Mouse (Mus musculus): ENCODE results near the gene Tlr9. TPM values are rescaled to one million over a fixed set of nuclear protein-coding genes. Genes with fewer than 3 reads are reported as not detected.

The Tlr9 gene
- polyA plus RNA-seq, 1 experiment from 2014 or later: not detected

DNA sequence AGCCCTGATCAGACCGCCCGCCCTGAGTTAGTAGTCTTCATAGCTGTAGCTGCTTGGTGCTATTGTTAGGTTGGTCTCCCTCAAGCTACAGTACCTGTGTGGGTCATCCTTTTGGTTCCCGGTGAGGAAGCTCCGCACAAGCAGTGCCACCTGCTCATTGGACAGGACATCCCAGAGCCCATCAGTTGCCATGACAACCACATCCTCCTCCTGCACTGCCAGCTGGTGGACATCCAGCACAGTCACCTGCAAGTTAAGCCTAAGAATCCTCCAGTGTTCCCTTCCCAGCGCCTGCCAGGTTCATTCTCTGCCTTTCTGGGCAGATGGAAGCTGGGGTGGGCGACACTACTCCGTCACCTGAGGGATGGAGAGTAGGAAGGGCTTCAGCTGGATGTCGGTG is 26.7 kb upstream of the Tlr9 start:
- H3K36me3 ChIP-seq: peaks cover 69% of the 10 kb centered on the region
- 88% methylated on average over 8 of the region's 8 CpGs for WGBS

DNA sequence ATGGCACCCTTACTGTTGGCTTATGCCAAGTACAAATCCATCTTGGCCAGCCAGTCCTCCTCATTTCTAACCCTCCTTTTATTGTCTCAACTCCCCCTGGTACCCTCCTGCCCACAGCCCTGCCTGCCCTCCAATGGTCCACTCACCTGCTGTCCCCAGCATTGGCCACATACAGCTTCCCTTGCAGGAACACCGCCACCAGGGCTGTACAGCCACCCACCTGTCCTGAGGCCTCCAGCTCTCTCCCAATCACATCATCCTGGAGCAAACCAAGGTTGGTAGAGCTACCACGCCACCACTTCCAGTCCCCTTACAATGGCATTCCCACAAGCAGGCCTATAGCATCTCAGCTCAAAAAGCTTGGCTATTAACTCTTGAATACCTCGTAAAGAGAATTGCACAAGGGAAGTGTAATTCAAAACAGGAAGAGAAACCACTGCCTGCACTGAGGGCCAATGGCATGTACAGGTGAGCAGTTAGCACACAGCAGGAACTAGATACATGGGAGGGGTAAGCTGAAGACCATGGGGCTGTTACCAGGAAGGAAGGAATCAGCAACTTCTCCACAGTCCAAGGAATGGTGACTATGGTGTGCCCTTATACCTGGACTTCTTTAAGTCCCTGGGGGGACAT is 25.2 kb upstream of the Tlr9 start:
- no peak for DNase-seq (ENCODE audit: low spot score)
- Histone ChIP-seq H3K27me3 (ENCODE audit: low read depth, poor library complexity, severe bottlenecking) (no peaks in the 10 kb centered on the region), H3K4me3 (peak overlapping the region; percentile 81), H3K4me1 (peaks cover 35% of the 10 kb centered on the region), H3K36me3 (peaks cover 54% of the 10 kb centered on the region), H3K27ac (no peak overlapping the region), H3K9me3 (replicated peaks) (no peaks in the 10 kb centered on the region)
- 93% methylated on average over 3 of the region's 3 CpGs for WGBS

More for the DNA sequence above, 26.7 kb upstream of the Tlr9 start:
- Histone ChIP-seq H3K27ac (no peak overlapping the region), H3K4me1 (peaks cover 33% of the 10 kb centered on the region), H3K9me3 (replicated peaks) (no peaks in the 10 kb centered on the region), H3K4me3 (no peak overlapping the region), H3K27me3 (ENCODE audit: low read depth, poor library complexity, severe bottlenecking) (no peaks in the 10 kb centered on the region)
- no peak for DNase-seq (ENCODE audit: low spot score)

DNA sequence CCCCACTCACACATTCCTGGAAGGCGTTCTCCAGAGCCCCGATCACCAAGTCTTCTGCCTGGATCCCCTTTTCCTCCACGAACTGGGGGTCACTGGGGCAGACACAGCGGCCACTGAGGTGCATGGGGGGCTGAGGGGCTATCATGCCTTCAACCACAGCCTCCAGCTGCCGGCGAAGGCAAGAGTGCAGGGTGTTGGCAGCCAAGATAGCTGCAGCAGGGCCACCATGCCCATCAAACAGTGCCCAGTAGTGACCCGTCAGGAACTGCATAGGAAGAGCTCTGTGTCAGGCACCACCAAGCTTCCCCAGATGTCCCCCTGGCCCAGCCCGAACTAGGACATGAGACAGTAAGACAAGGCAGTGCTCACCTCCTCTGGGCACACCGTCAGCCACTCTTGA is 24.7 kb upstream of the Tlr9 start:
- H3K4me1 ChIP-seq: peaks cover 40% of the 10 kb centered on the region
- H3K36me3 ChIP-seq: peaks cover 49% of the 10 kb centered on the region
- H3K27me3 ChIP-seq (ENCODE audit: low read depth, poor library complexity, severe bottlenecking): no peaks in the 10 kb centered on the region
- no peak for DNase-seq (ENCODE audit: low spot score)
- H3K27ac ChIP-seq: no peak overlapping the region
- H3K9me3 ChIP-seq (replicated peaks): no peaks in the 10 kb centered on the region
- H3K4me3 ChIP-seq: peak overlapping the region; percentile 81; the same call in 1 of the 2 replicates
- 90% methylated on average over 9 of the region's 9 CpGs for WGBS

DNA sequence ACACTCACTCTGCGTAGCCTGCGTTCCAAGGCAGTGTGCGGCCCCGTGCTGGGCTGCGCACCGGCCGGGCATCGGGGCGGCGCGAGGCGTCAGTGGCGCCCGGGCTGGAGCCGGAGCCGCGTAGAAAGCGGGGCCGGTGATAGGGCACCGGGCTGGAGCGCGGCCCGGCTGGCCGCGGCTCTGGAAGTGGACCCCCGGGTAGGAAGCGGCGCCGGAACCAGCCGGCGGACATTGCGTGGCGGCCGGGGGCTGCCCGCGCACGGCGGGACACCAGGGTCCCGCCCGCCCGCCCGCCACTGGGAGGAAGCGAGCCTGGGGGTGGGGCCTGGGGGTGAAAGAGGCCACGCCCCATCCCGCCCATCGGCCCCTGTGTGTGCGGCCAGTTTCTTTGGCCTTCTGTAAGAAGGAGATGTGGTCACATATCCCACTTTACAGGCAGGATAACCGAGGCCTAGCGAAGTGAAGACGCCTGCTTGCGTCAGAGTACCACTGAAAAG is 23.4 kb upstream of the Tlr9 start:
- Histone ChIP-seq H3K4me3 (peak overlapping the region; percentile 81), H3K27me3 (ENCODE audit: low read depth, poor library complexity, severe bottlenecking) (no peaks in the 10 kb centered on the region), H3K4me1 (peaks cover 52% of the 10 kb centered on the region), H3K36me3 (peaks cover 38% of the 10 kb centered on the region), H3K9me3 (replicated peaks) (no peaks in the 10 kb centered on the region), H3K27ac (peak overlapping the region; percentile 92)
- WGBS: under 1% methylated on average over 51 of the region's 51 CpGs
- peak; percentile 86 for DNase-seq (ENCODE audit: low spot score)

DNA sequence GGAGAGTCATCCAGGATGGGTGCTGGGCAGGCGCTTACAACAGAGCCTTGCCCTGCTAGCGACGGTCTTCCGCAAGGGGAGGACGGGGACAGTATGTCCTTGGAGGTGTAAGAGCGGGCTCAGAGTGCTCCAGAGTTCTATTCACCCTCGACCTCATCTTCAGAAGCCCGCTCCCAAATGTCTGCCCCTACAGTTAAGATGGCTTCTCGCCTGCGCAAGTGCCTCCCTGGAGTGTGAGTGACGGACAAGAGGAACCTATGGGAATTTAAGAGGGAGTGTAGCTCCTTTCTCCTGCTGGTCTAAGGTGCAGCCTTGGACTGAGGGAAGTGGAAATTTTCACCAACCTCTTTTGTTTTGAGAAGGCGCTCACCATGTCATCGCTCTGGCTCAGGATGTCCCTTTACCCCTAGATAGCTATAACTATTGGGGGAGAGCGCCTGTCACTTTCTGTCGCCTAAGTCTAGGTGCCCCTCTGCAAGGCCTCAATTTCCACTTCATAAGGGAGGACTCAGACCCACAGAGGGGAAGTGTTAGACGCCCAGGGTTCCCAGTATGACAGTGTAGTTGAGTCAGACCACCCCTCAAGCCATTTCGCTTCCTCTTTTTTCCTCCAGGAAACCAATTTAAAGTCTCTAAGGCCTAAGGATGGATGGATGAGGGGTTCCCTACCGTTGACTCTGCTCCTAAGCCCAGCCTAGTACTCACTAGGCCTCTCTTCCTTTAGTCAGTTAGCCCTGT is 22.7 kb upstream of the Tlr9 start, which contains the start of gene Ppm1m:
Gene Ppm1m, minus strand, starts transcription at position 212 of the 738 bp plus-strand sequence.
- Histone ChIP-seq H3K27ac (peak within 1 kb of the TSS; percentile 92), H3K4me1 (peaks cover 59% of the 10 kb centered on the region)
- WGBS: 41% methylated on average over 18 of the region's 18 CpGs

DNA sequence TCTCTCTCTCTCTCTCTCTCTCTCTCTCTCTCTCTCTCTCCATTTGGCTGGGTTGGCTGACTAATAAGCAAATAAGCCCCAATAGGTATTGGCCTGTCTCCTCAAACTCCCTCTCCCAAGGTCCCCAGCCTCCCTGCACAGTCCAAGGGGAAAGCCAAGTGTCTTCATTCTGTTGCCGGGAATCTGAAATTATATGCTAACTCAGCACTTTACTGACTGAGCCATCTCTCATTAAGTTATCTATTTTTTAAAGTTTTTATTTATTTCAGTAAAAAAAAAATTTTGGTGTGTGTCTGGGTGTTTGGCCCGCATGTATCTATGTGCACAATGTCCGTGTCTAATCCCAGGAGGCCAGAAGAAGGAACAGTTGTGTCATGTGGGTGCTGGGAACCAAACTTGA is 20.5 kb upstream of the Tlr9 start:
- peak overlapping the region; percentile 71; the same call in 1 of the 2 replicates for H3K4me3 ChIP-seq
- H3K36me3 ChIP-seq: peaks cover 23% of the 10 kb centered on the region
- H3K4me1 ChIP-seq: peaks cover 69% of the 10 kb centered on the region
- no peaks in the 10 kb centered on the region for H3K9me3 ChIP-seq (replicated peaks)
- no peaks in the 10 kb centered on the region for H3K27me3 ChIP-seq (ENCODE audit: low read depth, poor library complexity, severe bottlenecking)
- WGBS: 89% methylated on average over 3 of the region's 3 CpGs
- no peak overlapping the region for H3K27ac ChIP-seq
- DNase-seq (ENCODE audit: low spot score): no peak

More for the DNA sequence above, 22.7 kb upstream of the Tlr9 start, which contains the start of gene Ppm1m:
- Histone ChIP-seq H3K27me3 (ENCODE audit: low read depth, poor library complexity, severe bottlenecking) (no peaks in the 10 kb centered on the region), H3K36me3 (peaks cover 37% of the 10 kb centered on the region), H3K9me3 (replicated peaks) (no peaks in the 10 kb centered on the region), H3K4me3 (peak within 1 kb of the TSS; percentile 81)
- DNase-seq (ENCODE audit: low spot score): no peak

DNA sequence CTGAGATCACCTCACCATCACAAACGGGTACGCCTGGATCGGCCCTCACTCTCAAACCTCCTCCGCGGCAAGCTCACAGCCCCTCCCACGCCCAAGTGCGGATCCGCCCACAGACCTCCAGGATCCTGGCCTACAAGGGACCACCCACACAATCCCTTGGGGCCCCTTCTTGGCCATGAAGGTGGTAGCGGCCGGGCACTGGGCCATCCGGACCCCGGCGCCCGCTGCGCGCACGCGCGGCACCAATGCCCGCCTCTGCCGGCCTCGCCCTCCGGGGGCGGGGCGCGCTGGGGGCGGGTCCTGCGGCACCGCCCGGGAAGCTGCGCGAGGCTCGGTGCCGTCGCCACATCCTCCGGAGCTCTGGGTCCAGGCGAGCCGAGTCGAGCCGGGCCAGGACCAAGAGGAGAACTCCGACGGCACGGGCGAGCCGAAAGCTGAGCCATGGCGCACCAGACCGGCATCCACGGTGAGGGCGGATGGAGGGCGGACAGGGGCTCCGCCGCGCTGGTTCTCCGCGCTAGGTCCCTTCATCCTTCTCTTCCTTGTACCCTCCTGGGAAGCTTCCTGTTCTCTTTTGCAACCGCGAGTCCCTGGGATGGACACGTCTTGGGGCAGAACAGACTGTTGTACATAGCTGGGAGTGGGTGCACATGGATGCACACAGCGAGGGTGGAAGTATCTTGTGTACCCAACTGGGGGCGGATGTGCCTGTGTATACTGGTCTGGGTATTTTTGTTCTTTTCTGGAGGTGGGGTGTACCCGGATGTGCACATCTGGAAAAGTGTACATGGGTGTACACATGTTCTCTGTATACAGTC is 19.4 kb upstream of the Tlr9 start, which contains the start of gene Twf2:
Gene Twf2, plus strand, starts transcription at position 290 of the 818 bp plus-strand sequence.
- H3K27ac ChIP-seq: peak within 1 kb of the TSS; percentile 89

DNA sequence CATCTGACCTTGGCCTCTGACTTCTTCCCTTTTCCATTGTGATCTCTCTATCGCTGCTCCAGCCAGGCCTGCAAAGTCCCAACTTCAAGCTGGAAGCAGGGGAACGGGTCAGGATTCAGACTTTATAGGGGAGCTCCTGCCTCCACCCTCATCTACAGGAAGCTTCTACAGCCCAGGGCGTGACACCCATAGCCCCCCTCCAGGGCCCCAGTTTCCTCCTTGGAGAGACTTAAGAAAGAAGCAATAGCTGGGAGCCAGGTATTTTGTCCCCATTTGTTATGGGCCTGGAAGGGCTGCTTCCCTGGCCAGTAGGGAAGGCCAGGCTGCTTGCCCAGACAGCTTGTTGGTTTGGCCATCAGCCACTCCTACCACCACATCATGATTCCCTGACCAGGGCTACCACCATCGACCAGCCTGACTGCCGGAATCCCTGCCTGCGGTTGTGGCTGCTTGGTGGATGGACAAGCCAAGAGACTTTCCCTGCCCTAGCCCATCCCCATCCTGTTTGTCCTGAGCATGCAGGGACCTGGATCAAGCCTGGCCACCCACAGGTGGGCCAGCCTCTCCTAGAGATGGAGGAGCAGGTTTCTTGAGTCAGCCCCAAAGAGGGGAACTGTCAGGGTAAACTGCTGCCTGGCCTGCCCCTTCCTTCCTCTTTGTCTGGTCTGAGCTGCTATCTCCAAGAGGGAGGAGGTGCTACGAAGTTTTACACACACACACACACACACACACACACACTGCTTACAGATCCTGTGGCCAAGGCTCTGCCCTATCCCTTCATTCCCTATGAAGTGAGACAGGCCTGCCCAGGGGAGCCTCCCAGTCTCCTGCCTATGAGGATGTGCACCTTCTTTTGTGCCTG is 18.2 kb upstream of the Tlr9 start:
- no peak for DNase-seq (ENCODE audit: low spot score)
- H3K4me1 ChIP-seq: peaks cover 48% of the 10 kb centered on the region
- no peaks in the 10 kb centered on the region for H3K9me3 ChIP-seq (replicated peaks)
- H3K4me3 ChIP-seq: peak overlapping the region; percentile 71
- WGBS: 77% methylated on average over 7 of the region's 7 CpGs
- H3K36me3 ChIP-seq: peaks cover 28% of the 10 kb centered on the region
- peak overlapping the region; percentile 89; the same call in 1 of the 2 replicates for H3K27ac ChIP-seq
- H3K27me3 ChIP-seq (ENCODE audit: low read depth, poor library complexity, severe bottlenecking): no peaks in the 10 kb centered on the region

More for the DNA sequence above, 19.4 kb upstream of the Tlr9 start, which contains the start of gene Twf2:
- 2% methylated on average over 61 of the region's 61 CpGs for WGBS
- Histone ChIP-seq H3K4me3 (peak within 1 kb of the TSS; percentile 71), H3K36me3 (peaks cover 20% of the 10 kb centered on the region), H3K9me3 (replicated peaks) (no peaks in the 10 kb centered on the region), H3K27me3 (ENCODE audit: low read depth, poor library complexity, severe bottlenecking) (no peaks in the 10 kb centered on the region), H3K4me1 (peaks cover 58% of the 10 kb centered on the region)
- DNase-seq (ENCODE audit: low spot score): peak; percentile 93

DNA sequence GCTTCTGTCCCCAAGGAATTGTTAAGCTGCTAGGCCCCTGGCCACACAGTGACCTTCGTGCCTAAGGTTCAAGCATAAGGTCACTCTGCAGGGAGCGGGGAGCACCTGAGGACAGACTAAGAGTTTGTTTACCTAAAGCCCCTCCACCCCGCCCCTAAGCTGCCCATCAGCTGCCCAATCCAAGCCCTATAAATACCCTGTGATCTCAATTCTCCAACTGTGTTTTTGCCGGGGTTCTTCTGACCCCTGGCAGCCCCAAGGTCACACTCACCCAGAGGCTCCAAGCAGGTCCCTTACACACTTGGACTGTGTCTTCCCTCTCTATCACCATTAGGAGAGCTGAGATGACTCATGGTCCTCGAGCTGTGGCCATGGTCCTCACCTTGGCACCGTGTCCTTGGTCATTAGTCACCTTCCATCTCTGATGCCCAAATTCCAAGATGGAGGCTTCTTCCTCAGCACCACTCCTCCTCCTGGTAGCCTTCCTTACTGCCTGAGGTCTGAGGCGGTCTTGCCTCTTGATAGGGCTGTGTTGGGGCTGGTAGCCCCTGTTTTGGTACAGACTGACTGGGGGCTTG is 16.6 kb upstream of the Tlr9 start:
- Histone ChIP-seq H3K27ac (no peak overlapping the region), H3K4me1 (peaks cover 36% of the 10 kb centered on the region), H3K36me3 (peaks cover 32% of the 10 kb centered on the region), H3K9me3 (replicated peaks) (no peaks in the 10 kb centered on the region), H3K4me3 (no peak overlapping the region), H3K27me3 (ENCODE audit: low read depth, poor library complexity, severe bottlenecking) (no peaks in the 10 kb centered on the region)
- 82% methylated on average over 7 of the region's 7 CpGs for WGBS
- DNase-seq (ENCODE audit: low spot score): no peak

DNA sequence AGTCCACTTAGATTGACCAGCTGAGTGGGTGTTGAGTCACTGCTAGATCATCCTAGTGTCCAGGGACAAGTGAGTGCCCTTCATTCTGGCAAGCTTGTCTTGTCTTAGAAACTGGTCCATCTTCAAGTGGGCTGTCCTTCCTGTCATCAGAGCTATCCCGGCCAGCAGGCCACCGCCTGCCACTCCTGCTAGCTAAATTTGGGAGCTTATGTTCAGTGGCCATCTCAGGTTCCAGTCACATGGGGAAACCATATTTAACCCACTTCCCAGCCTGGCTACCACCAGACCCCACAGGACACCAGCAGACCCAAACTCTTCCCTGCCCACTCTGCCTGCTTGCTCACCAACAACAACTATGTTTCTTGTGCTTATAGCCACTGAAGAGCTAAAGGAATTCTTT is 15.9 kb upstream of the Tlr9 start:
- Histone ChIP-seq H3K9me3 (replicated peaks) (no peaks in the 10 kb centered on the region), H3K36me3 (peaks cover 32% of the 10 kb centered on the region), H3K4me1 (peaks cover 43% of the 10 kb centered on the region), H3K27me3 (ENCODE audit: low read depth, poor library complexity, severe bottlenecking) (no peaks in the 10 kb centered on the region), H3K27ac (no peak overlapping the region), H3K4me3 (no peak overlapping the region)
- DNase-seq (ENCODE audit: low spot score): no peak
- 89% methylated on average over 2 of the region's 2 CpGs for WGBS

DNA sequence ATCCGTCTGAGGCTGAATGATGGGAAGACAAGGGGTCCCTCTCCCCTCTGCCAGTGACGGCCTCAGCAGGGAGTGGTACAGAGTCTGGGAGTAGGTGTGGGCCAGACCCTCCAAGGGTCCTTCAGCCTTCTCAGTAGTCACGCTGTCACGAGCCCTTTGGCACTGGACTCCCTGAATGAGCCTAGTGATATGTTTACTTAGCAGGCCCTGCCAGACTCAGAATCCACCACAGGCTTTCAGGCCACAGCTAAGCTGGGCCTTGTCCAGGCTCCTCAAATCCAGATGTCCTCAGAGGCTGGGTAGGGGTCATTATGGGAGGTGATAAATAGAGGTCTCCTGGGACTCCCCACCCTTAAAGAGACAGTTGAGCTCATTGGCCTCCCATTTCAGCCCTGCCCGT is 14.2 kb upstream of the Tlr9 start:
- WGBS: 72% methylated on average over 5 of the region's 5 CpGs
- no peak overlapping the region for H3K27ac ChIP-seq
- no peak overlapping the region for H3K4me3 ChIP-seq
- no peaks in the 10 kb centered on the region for H3K9me3 ChIP-seq (replicated peaks)
- DNase-seq (ENCODE audit: low spot score): no peak
- H3K27me3 ChIP-seq (ENCODE audit: low read depth, poor library complexity, severe bottlenecking): no peaks in the 10 kb centered on the region
- H3K4me1 ChIP-seq: peaks cover 41% of the 10 kb centered on the region
- peaks cover 45% of the 10 kb centered on the region for H3K36me3 ChIP-seq
